Mouse (Mus musculus) adrenal gland, postnatal 0 days (tissue): ENCODE results near the gene Fundc1. TPM values are rescaled to one million over a fixed set of nuclear protein-coding genes. Genes with fewer than 3 reads are reported as not detected.

Experiments
- polyA plus RNA-seq: library from polyadenylated mRNA; unstranded; fragments of >200 nt; fragmentation: Nextera tagmentation; extraction: Ambion mirVana; gene quantifications from 2 replicates; pipeline ENCODE4 v1.2.1, GENCODE M21; 2015

The Fundc1 gene
- 90.1 and 91.3 TPM in 2 replicates for polyA plus RNA-seq

DNA sequence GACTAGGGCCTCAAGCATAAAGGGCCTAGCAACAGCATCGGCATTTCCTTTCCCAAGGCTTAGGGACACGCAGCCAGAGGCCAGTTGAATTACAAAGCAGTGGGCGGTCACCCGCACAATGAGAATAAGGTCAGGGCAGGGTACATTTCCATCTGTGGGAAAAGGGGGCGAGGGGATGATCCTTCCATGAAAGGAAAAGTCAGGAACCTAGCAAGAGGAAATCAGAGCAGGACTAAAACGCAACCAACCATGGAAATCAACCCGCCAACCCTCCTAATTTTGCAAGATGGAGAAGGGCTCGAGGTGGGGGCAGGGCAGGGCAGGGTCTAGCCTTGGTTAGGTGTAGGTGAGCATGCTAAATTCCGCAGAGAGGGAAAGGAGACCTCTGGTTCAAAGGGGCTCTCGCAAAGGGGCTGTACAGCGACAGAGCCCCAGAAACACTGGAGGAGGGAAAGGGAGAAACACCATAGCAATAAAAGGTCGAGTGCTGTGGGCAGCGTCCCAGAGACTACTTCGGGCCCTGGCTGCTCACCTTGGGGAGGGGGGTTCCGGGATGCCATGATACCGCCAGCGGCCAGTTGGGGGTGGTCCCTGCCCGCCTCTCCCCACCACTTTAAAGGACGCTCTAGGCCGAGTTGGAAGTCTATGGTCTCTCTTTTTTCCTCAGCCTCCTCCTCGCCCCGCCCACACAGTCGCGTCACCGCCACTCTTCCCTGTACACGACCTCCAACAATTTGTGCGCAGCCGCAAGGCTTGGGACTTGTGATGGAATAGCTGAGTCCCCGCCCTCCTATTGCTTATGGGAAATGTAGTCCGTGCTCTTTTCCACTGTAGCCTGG, at the start of gene Fundc1:
Fundc1 (minus strand) TSS at position 705 of the 839 bp plus-strand sequence.

